Mouse (Mus musculus): ENCODE data around the gene Evpl.

Evpl gene

DNA sequence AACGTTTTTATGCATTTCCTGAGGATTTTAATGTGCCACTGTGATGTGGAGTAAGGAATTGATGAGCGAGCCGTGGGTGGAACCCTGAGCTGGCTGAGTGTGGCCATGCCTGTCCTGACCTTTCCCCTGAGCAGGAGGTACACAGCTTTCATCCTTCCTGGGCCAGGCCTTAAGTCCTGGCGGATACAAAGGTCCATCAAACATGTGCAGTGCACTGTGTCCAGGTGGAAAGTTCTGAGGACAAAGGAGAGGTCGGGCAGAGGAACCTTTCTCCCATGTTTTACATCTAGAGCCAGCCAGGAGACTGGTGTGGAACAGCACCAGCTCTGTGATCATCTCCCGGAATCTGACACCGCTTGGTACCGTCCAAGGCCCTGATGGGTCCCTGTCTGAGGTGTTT is 28.6 kb downstream of the Evpl start:
- ChIA-PET POLR2A (interaction anchor here in 2 of 4 experiments (0.7 to 1.2 kb wide), 2 partner anchors 11 to 621 kb away, joined by 3 read pairs; no protein-coding TSS in a partner anchor), CTCF (interaction anchor here in 2 of 4 experiments (1.0 to 1.1 kb wide), 2 partner anchors 59 to 70 kb away, joined by 3 to 21 read pairs; no protein-coding TSS in a partner anchor)

DNA sequence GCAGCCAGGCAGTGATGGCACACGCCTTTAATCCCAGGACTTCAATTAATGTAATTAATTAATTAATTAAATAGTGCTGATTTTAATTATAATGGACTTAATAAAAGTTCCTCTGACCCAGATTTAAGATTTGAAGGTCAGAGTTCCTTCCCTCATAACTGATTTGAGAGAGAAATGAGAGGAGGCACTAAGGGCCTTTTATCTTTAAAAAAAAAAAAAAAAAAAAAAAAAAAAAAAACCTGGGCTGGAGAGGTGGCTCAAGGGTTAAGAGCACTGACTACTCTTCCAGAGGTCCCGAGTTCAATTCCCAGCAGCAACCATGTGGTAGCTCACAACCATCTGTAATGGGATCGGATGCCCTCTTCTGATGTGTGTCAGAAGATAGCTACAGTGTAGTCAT is 29.2 kb downstream of the Evpl start:
- CTCF ChIA-PET, result interaction anchor here in 1 of 4 experiments (1.1 kb wide), 1 partner anchor 59 kb away, joined by 21 read pairs; no protein-coding TSS in a partner anchor
- POLR2A ChIA-PET, result interaction anchor here in 3 of 4 experiments (0.6 to 1.2 kb wide), 3 partner anchors 11 to 622 kb away, joined by 3 read pairs; no protein-coding TSS in a partner anchor

DNA sequence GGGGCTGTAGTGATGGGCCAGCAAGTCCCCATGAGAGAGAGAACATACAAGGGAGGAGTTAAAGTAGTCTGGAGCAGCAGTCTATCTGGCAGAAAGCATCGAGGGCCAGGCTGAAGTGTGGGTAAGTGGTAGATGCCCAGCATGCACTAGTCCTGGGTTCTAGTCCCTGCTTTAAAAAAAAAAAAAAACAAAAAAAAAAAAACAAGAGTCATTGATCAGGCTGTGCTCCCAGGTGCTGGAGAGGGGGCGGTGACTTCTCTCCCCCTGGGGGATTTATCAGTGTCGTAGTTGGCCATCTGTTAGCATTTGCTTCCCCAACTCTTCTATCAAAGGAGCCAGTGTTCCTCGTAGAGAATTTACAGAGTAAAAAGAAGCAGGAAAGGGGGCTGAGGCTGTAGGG is 31.2 kb downstream of the Evpl start:
- ChIA-PET POLR2A (no interaction called here), CTCF (no interaction called here)

DNA sequence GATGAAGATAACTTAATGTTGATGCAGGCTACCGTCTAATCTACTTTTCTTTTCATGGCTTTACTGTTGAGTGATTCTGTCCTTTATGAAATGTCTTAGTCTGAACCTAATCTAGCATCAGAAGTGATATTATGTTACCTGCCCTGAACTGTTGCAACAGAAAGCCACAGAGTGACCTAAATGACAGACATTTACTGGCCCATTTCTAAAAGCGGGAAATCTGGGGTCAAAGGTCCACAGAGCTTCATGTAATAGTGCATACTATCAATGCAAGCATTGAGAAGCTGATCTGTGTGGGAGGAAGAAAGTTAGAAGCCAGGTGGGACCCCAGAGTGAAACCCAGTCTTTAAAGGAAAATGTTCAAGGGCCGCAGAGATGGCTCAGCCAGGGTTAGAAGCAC is 34.7 kb downstream of the Evpl start:
- CTCF ChIA-PET, result no interaction called here
- POLR2A ChIA-PET, result interaction anchor here in 1 of 4 experiments (1.8 kb wide), 1 partner anchor 64 kb away, joined by 4 read pairs; the partner anchor contains the start of gene Mrpl38

DNA sequence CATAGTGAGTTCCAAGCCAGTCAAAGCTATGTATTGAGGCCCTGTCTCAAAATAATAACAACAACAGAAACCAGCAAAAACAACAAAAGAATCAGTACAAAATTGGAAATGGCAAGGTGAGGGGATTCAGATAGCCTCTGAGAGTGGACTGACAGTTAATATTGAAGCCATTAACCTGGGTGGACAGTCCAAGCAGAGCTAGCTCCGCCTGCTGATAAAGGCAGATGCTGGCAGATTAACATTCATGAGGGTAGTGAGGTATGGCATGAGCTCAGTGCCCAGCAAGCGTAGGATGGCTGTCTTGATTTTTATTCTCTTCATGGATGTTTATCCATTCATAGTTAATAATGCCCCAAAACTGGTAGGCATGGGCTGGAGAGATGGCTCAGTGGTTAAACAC is 36.7 kb downstream of the Evpl start:
- POLR2A ChIA-PET, result interaction anchor here (0.6 to 2.4 kb wide), 11 partner anchors 14 to 787 kb away, joined by 3 to 9 read pairs (median 4); partner anchors contain the start of genes Exoc7 (in 1 of the 4) and Mrpl38 (in 1 of the 4)

DNA sequence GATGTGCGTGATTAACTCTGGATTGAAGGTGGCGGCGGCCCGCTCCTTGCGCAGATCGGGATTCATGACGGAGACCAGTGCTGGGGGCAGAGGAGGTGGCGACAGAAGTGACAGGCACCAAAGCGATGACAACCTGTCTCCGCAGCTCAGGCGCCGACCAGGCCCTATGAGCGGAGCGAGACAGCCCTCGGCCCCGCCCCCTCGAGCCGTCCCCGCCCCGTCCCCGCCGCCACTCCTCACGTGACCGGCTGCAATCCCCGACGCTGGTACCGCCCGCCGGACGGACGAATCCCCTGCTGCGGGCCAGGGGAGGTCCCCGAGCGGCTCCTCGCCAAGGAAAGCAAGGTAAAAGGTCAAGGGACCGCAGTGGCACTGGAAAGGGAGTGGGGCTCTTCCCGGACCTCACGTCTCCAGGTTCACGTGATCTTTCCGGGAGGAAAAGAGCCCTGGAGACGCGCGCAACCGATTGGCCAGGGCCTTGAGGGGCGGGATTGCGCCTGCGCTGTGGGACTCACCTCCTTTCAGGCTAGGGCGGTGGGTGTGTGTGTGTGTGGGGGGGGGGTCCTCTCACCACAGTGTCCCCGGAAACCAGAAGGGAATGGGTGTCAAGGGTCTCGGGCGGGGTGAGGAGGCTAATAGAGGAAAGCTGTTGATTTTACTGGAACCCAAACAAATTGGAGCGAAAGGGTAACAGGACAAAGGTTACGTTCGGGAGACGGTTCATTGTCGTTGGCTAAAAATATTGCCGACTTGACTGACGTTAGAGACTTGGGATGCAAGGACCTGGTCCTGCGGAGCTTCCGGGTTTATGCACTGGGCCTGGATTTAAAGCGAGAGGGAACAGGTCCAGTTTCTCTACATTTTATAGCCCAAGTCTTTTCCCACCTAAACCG is 39.0 kb downstream of the Evpl start, which contains the start of the genes Ten1 and Acox1:
Gene Ten1, plus strand, starts transcription at position 217 of the 893 bp plus-strand sequence.
Gene Acox1, minus strand, starts transcription at position 407 of the 893 bp plus-strand sequence.
- ChIA-PET POLR2A (interaction anchor here (0.5 to 2.6 kb wide), 32 partner anchors 10 to 1081 kb away, joined by 3 to 17 read pairs (median 4); partner anchors contain the start of genes Mrpl38 (in 3 of the 4), Fbf1 (in 2 of the 4), Exoc7 (in 1 of the 4) and Galr2 (in 1 of the 4)), CTCF (interaction anchor here in 2 of 4 experiments (1.0 to 1.9 kb wide), 3 partner anchors 22 to 437 kb away, joined by 4 to 5 read pairs (median 5); no protein-coding TSS in a partner anchor)

More for the DNA sequence above, 36.7 kb downstream of the Evpl start:
- CTCF ChIA-PET, result interaction anchor here in 1 of 4 experiments (1.2 to 1.4 kb wide), 2 partner anchors 15 to 391 kb away, joined by 3 to 4 read pairs; no protein-coding TSS in a partner anchor

DNA sequence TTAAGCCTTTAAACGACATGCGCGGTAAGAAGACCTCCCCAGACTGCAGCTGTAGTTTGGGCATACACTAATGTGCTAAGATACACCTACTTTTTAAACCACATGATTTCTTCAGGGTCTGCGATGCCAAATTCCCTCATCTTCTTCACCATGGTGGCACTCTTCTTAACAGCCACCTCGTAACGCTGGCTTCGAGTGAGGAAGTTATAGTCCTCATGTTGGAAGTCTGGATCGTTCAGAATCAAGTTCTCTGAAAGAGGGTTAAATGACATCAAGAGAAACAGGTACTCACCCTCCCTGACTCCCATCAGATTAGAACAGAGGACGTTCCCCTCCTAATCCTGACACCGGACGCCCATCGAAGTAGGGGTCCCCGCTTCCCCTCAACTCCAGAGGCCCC is 39.7 kb downstream of the Evpl start:
- CTCF ChIA-PET, result interaction anchor here in 1 of 4 experiments (1.0 to 1.9 kb wide), 2 partner anchors 23 to 438 kb away, joined by 5 read pairs; no protein-coding TSS in a partner anchor
- POLR2A ChIA-PET, result interaction anchor here in 3 of 4 experiments (0.6 to 2.6 kb wide), 24 partner anchors 10 to 279 kb away, joined by 3 to 17 read pairs (median 5); partner anchors contain the start of genes Mrpl38 (in 3 of the 3), Fbf1 (in 2 of the 3), Exoc7 (in 1 of the 3) and Galr2 (in 1 of the 3)

DNA sequence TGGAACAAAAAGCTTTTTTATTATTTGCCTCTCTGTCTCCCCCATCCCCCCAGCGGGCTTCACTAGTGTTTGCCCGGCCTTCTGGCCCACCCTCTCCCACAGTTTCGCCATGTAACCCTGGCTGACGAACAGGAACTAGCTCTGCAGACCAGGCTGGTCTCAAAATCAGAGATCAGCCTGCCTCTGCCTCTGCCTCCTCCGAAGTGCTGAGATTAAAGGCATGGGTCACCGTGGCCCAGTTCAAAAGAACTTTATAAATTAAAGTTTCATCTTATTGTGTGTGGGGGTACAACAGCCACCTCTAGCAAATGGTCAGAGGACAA is 40.3 kb downstream of the Evpl start:
- ChIA-PET POLR2A (interaction anchor here in 3 of 4 experiments (0.8 to 2.6 kb wide), 10 partner anchors 10 to 279 kb away, joined by 3 to 11 read pairs (median 6); partner anchors contain the start of genes Mrpl38 (in 3 of the 3), Fbf1 (in 1 of the 3), Trim47 (in 1 of the 3) and Unk (in 1 of the 3)), CTCF (interaction anchor here in 1 of 4 experiments (1.9 kb wide), 1 partner anchor 23 kb away, joined by 5 read pairs; no protein-coding TSS in a partner anchor)

DNA sequence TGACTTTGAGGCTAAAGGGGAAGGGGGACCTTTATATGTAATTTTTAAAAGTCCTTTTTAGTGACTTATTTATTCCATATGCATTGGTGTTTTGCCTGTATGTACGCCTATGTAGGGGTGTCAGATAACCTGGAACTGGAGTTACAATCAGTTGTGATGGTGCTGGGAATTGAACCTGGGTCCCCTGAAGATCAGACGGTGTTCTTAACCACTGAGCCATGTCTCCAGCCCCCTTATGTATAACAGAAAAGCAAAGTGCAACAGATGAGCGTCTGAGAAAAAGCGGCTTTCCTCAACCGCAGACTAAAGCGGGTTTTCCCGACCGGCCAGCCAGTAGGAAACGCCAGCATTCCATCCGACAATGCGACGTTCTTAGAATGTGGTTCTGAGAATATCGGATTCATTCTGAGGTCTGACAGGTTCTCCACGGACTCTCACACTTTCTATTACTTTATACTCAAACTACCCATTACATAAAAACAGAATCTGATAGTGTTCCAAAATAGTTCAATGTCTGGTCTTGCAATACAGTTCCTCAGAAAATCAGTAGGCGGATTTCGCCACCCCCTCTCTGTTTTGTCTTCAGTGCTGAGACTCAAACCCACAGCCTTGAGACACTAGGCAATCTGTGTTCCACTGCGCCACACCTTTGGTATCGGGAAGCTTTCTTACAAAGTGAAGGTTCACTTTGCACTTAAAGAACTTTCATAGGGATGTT is 40.9 kb downstream of the Evpl start:
- ChIA-PET POLR2A (interaction anchor here in 3 of 4 experiments (0.8 to 2.6 kb wide), 9 partner anchors 9 to 167 kb away, joined by 3 to 11 read pairs (median 6); partner anchors contain the start of genes Mrpl38 (in 3 of the 3), Fbf1 (in 1 of the 3), Trim47 (in 1 of the 3) and Unk (in 1 of the 3)), CTCF (no interaction called here)

DNA sequence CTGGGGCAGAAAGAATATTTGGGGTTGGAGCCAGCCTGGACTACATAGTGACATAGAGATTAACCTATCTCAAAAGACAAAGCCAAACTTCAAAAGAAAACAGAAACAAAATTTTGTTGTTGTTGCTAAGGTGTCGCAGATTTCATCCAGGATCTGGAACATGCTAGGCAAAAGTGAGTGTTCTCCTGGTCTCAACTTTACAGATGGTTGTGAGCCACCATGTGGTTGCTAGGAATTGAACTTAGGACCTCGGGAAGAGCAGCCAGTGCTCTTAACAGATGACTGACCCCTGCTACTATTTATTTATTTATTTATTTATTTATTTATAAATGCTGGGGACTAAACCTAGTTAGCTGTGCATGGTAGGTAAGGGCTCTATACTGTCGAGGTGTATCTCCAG is 41.5 kb downstream of the Evpl start:
- ChIA-PET POLR2A (interaction anchor here in 3 of 4 experiments (0.6 to 2.4 kb wide), 4 partner anchors 54 to 394 kb away, joined by 3 to 6 read pairs (median 4); partner anchors contain the start of gene Mrpl38 (in 1 of the 3)), CTCF (no interaction called here)

DNA sequence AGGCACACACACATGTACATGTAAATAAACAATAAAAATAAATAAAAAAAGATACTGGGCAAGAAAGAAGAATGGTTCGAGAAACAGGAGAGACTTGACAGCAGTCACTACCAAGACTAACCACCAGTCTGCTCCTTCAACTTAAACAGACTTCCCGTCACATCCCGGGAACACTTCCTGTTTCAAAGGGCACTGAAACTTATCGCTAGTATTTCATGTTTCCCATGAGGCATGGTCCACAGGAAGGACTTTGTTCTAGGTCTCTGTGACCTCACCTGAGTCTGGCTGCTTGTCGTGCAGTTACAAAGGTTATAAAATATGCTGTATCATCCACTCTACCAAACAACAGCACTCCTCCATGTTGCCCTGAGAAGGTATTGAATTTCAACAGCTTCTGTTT is 42.6 kb downstream of the Evpl start:
- POLR2A ChIA-PET, result interaction anchor here in 2 of 4 experiments (1.0 to 1.2 kb wide), 2 partner anchors 57 to 86 kb away, joined by 3 read pairs; partner anchors contain the start of genes Galr2 (in 1 of the 2) and Mrpl38 (in 1 of the 2)
- CTCF ChIA-PET, result interaction anchor here in 3 of 4 experiments (0.6 to 1.0 kb wide), 3 partner anchors 91 to 367 kb away, joined by 3 to 5 read pairs (median 4); no protein-coding TSS in a partner anchor

DNA sequence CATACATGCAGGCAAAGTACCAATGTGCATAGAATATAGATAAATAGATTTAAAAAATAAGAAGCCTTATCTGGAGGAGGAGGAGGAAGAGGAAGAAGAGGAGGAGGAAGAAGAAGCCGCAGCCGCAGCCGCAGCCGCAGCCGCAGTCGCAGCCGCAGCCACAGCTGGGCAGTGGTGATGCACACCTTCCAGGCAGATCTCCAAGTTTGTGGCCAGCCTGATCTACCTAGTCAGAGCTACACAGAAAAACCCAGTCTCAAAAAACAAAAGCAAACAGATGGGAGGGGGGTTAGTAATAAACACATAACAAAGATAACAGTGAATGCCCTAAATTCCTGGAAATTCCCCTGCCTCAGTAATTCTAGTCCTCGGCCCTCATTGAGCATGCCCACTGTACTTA is 43.3 kb downstream of the Evpl start:
- ChIA-PET POLR2A (interaction anchor here in 1 of 4 experiments (1.0 to 1.2 kb wide), 3 partner anchors 26 to 56 kb away, joined by 3 read pairs; partner anchors contain the start of gene Mrpl38), CTCF (interaction anchor here (0.7 to 1.2 kb wide), 4 partner anchors 21 to 366 kb away, joined by 3 to 4 read pairs (median 3); no protein-coding TSS in a partner anchor)

DNA sequence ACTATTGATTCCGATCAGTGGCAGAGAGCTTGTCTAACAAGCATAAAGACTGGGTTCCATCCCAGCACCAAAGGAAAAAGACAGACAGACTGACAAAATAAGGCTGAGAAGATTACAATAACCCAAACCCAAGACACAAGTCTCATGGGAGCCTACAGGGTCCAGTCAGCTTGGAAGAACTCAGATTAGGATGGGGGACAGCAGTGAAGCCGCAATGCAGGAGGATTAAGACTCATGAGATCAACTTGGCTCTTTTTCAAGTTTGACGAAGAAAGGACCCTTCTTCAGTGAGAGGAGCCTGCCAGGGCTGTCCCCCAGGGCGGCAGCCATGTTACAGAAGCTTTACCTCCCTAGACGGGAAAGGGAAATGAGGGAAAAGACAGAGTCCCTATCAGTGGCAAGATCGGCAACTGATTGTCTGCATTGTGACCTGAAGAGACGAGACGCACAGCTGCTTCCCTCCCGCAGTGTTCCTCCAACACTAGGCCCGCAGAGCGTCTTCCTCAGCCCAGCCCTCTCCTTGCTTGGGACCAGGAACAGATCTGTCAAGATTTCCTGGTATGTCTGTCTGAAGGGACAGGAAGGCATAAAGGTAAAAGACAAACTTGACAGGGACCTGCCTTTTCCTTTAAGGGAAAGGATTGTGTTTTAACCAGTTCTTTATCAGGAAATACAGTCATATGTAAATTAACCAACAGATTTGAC is 50.5 kb downstream of the Evpl start:
- CTCF ChIA-PET, result no interaction called here
- POLR2A ChIA-PET, result interaction anchor here in 3 of 4 experiments (1.1 to 2.7 kb wide), 12 partner anchors 10 to 163 kb away, joined by 3 to 13 read pairs (median 5); partner anchors contain the start of genes Acox1 (in 2 of the 3), Mrpl38 (in 2 of the 3), Ten1 (in 2 of the 3) and Fbf1 (in 1 of the 3)

DNA sequence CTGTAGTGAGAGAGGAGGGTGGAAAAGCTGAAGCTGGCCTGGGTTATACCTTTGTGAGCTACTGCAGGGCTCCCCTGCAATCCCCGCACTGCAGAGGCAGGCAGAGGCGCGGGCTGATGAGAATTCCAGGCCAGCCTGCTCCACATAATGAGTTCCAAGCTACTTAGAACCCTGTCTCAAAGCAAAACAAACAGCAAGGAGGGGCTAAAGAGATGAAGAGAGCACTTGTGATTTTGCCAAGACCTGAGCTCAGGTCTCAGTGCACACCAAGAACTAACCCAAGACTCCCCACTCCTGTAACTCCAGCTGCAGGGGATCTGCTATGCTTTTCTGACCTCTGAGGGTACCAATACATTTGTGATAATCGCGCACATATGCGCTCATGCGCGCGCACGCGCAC is 51.5 kb downstream of the Evpl start:
- CTCF ChIA-PET, result interaction anchor here in 3 of 4 experiments (0.5 to 2.8 kb wide), 8 partner anchors 19 to 406 kb away, joined by 3 to 10 read pairs (median 3); partner anchors contain the start of gene Mrpl38 (in 1 of the 3)
- POLR2A ChIA-PET, result interaction anchor here in 3 of 4 experiments (0.9 to 2.7 kb wide), 13 partner anchors 9 to 162 kb away, joined by 3 to 13 read pairs (median 5); partner anchors contain the start of genes Mrpl38 (in 2 of the 3), Fbf1 (in 1 of the 3) and Ten1 (in 1 of the 3)

DNA sequence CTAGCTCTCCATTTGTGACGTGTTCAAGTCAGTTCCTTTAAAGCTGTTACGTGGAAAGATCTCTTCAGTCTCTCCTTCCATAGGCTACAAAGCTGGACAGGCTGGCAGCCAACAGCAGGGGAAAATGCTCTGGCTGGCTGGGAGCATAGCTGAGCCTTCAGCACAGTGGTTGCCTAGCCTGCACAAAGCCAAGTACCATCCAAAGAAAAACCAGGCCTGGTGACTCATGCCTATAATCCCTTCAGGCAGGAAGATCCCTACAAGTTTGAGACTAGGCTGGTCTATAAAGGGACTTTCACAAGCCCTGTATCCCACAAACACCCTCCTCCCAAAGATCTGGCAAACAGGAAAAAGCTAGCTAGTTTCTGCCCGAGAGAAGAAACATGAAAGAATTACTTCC is 52.0 kb downstream of the Evpl start:
- POLR2A ChIA-PET, result interaction anchor here in 3 of 4 experiments (0.6 to 2.7 kb wide), 15 partner anchors 8 to 368 kb away, joined by 3 to 13 read pairs (median 4); partner anchors contain the start of genes Mrpl38 (in 2 of the 3), Fbf1 (in 1 of the 3) and Ten1 (in 1 of the 3)

DNA sequence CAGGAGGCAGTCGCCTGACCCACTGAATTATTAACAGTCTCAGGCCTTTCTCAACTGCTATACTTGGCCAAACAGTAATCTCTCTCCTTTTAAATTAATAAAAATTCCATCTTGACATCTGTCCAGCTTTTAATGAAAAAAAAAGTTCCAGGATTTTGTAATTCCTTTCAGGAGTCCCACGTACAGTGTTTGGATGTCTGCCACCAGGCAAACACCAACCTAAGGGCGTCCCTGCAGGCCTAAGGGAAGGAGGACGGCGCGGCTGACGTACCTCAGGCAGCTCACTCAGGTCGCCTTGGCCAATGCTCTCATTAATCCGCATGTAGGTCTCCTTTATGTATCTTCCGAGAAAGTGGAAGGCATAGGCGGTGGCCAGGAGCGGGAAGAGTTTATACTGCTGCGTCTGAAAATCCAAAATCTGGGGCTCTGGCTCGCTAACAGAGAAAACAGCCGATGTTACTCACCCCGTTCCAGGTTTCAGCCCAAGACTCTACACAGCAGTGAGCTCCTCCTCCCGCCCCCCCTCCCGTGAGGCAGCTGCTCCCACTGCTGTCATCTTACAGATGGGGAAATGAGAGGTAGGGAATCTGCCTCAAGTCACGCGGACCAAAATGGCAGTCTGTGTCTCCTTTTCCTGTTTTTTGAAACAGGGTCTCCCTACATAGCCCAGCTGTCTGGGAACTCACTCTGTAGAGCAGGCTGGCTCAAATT is 59.3 kb downstream of the Evpl start:
- POLR2A ChIA-PET, result interaction anchor here in 3 of 4 experiments (0.8 to 2.2 kb wide), 5 partner anchors 8 to 207 kb away, joined by 3 to 8 read pairs (median 3); partner anchors contain the start of genes Fbf1 (in 1 of the 3) and Mrpl38 (in 1 of the 3)

More for the DNA sequence above, 52.0 kb downstream of the Evpl start:
- CTCF ChIA-PET, result interaction anchor here (0.6 to 2.8 kb wide), 8 partner anchors 19 to 406 kb away, joined by 3 to 10 read pairs (median 4); partner anchors contain the start of gene Mrpl38 (in 1 of the 4)

More for the DNA sequence above, 59.3 kb downstream of the Evpl start:
- CTCF ChIA-PET, result no interaction called here
